Mouse (Mus musculus): ENCODE measurements at regions not wholly inside any gene's neighbourhood (a gene's known extent, or its start where the extent isn't known, plus 50 kb on each side); places are given as distances from the start of the nearest gene placed in this dataset.
A peak's percentile ranks its signal among the peaks of the same experiment; 100 is the strongest.

- DNase-seq (ENCODE audit: extremely low read depth, insufficient read length, low spot score), result no peak
Observed at GRCm38 (mm10) chr17:62546286-62546685, 334.8 kb downstream of the Efna5 start.

GRCm38 (mm10) chr17:62545330-62545729, 335.8 kb downstream of the Efna5 start:
- DNase-seq (ENCODE audit: extremely low read depth, insufficient read length, low spot score), result no peak

GRCm38 (mm10) chr17:62543056-62543975, 337.8 kb downstream of the Efna5 start:
- DNase-seq (ENCODE audit: extremely low read depth, insufficient read length, low spot score), result no peak

GRCm38 (mm10) chr17:62529911-62530310, 351.2 kb downstream of the Efna5 start:
- no peak for DNase-seq (ENCODE audit: extremely low read depth, insufficient read length, low spot score)

GRCm38 (mm10) chr17:62527556-62527955, 353.6 kb downstream of the Efna5 start:
- DNase-seq (ENCODE audit: extremely low read depth, insufficient read length, low spot score), result no peak

- DNase-seq (ENCODE audit: extremely low read depth, insufficient read length, low spot score), result no peak
Observed at GRCm38 (mm10) chr17:62513635-62514034, 367.5 kb downstream of the Efna5 start.

- DNase-seq (ENCODE audit: extremely low read depth, insufficient read length, low spot score), result peak; percentile 39
Observed at GRCm38 (mm10) chr17:62510184-62510583, 370.9 kb downstream of the Efna5 start.

GRCm38 (mm10) chr17:62507766-62508485, 373.2 kb downstream of the Efna5 start:
- DNase-seq (ENCODE audit: extremely low read depth, insufficient read length, low spot score), result no peak

GRCm38 (mm10) chr17:62504691-62505090, 376.4 kb downstream of the Efna5 start:
- DNase-seq (ENCODE audit: extremely low read depth, insufficient read length, low spot score), result peak; percentile 31

GRCm38 (mm10) chr17:62470739-62471138, 410.4 kb downstream of the Efna5 start:
- DNase-seq (ENCODE audit: extremely low read depth, insufficient read length, low spot score), result no peak

GRCm38 (mm10) chr17:62469367-62469766, 411.8 kb downstream of the Efna5 start:
- DNase-seq (ENCODE audit: extremely low read depth, insufficient read length, low spot score), result no peak

GRCm38 (mm10) chr17:62468859-62469258, 412.3 kb downstream of the Efna5 start:
- DNase-seq (ENCODE audit: extremely low read depth, insufficient read length, low spot score), result no peak

GRCm38 (mm10) chr17:62467072-62467471, 414.0 kb downstream of the Efna5 start:
- no peak for DNase-seq (ENCODE audit: extremely low read depth, insufficient read length, low spot score)

- DNase-seq (ENCODE audit: extremely low read depth, insufficient read length, low spot score), result no peak
Observed at GRCm38 (mm10) chr17:62464994-62465393, 416.1 kb downstream of the Efna5 start.

GRCm38 (mm10) chr17:62464228-62464627, 416.9 kb downstream of the Efna5 start:
- DNase-seq (ENCODE audit: extremely low read depth, insufficient read length, low spot score), result no peak

- DNase-seq (ENCODE audit: extremely low read depth, insufficient read length, low spot score), result no peak
Observed at GRCm38 (mm10) chr17:62461304-62462245, 419.5 kb downstream of the Efna5 start.

GRCm38 (mm10) chr17:62458964-62459363, 422.2 kb downstream of the Efna5 start:
- peak; percentile 24 for DNase-seq (ENCODE audit: extremely low read depth, insufficient read length, low spot score)

GRCm38 (mm10) chr17:62438045-62438444, 443.1 kb downstream of the Efna5 start:
- DNase-seq (ENCODE audit: extremely low read depth, insufficient read length, low spot score), result no peak

- no peak for DNase-seq (ENCODE audit: extremely low read depth, insufficient read length, low spot score)
Observed at GRCm38 (mm10) chr17:62436044-62436443, 445.1 kb downstream of the Efna5 start.

GRCm38 (mm10) chr17:62423476-62424385, 457.4 kb downstream of the Efna5 start:
- no peak for DNase-seq (ENCODE audit: extremely low read depth, insufficient read length, low spot score)
